Mouse (Mus musculus): ENCODE measurements at regions not wholly inside any gene's neighbourhood (a gene's known extent, or its start where the extent isn't known, plus 50 kb on each side); places are given as distances from the start of the nearest gene placed in this dataset.

DNA sequence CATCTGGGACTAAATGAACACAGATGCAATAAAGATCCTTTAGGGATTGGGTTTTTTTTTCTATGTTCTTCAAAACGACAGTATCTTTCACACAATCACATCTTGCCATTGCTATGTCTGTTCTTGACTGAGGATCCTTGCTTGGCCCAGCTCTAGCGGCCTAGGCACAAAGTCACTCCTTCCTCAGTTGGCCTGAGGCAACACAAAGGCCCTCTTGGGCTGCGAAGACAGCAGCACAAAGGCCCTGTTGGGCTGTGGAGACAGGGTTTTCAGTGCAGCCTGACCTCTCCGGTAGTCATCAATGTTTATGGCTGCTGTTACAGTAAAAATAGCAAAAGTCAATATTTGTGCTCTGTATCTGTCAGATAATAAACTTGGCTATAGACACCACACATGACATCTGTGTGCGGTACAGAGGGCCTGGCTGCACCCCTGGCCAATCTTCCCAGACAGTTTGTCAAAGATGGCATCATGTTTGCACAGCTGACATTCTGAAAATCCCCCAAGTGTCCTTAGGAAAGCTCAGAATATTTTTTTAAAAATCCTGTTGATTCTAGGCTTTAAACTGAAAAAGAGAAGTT is 250.9 kb upstream of the Elac2 start:
- TF ChIP-seq CTCF (IDR thresholded peaks at IDR 0.05; ENCODE audit: control insufficient read depth, insufficient read depth, insufficient read length) (no peak), FOSL1 (IDR thresholded peaks at IDR 0.05; ENCODE audit: insufficient read depth, low read length, poor library complexity, severe bottlenecking) (no peak), CEBPB (IDR thresholded peaks at IDR 0.05; ENCODE audit: low read depth) (no peak), MAX (IDR thresholded peaks at IDR 0.05) (no peak), USF1 (IDR thresholded peaks at IDR 0.05; ENCODE audit: low read depth) (no peak), MYOD1 (IDR thresholded peaks at IDR 0.05; ENCODE audit: control insufficient read depth, insufficient read length, low read depth) (no peak), MYOG (IDR thresholded peaks at IDR 0.05; ENCODE audit: control insufficient read depth, extremely low read depth, insufficient read length) (no peak)

All from C2C12 (cell line).